Mouse (Mus musculus) heart, adult 9 months (tissue): ENCODE results near the gene Zbtb8os.
"Not testable (repeated sequence)": the region's sequence is repeated elsewhere in the genome, so short reads cannot be mapped to it uniquely, and the experiment has no call there.

Experiments
- DNase-seq, 2 experiments: peaks; one replicate each; pipeline ENCODE4 v3.0.0; 2022; ENCODE audit warnings: low spot score in 2 of 2

The Zbtb8os gene

GRCm38 (mm10) chr4:129332846-129333245 lies 2.6 kb upstream of the Zbtb8os start:
- DNase-seq, result no peak

GRCm38 (mm10) chr4:129334677-129335215 lies 749 bp upstream of the Zbtb8os start:
- DNase-seq, result no peak

- DNase-seq, result no peak
Observed at GRCm38 (mm10) chr4:129336291-129336690, 796 bp downstream of the Zbtb8os start.

- DNase-seq, result no peak
Observed at GRCm38 (mm10) chr4:129339743-129340142, 4.2 kb downstream of the Zbtb8os start.

GRCm38 (mm10) chr4:129341888-129342287 lies 6.4 kb downstream of the Zbtb8os start:
- DNase-seq, result no peak

- DNase-seq, result no peak
Observed at GRCm38 (mm10) chr4:129342705-129343104, 7.2 kb downstream of the Zbtb8os start.

- peak; percentile 34 to 50 for DNase-seq
Observed at GRCm38 (mm10) chr4:129346481-129347154, 11.1 kb downstream of the Zbtb8os start.

GRCm38 (mm10) chr4:129350644-129351043 lies 15.1 kb downstream of the Zbtb8os start:
- DNase-seq, result peak; percentile 28 to 72

GRCm38 (mm10) chr4:129351111-129351510 lies 15.6 kb downstream of the Zbtb8os start:
- DNase-seq, result no peak

- no peak for DNase-seq
Observed at GRCm38 (mm10) chr4:129353176-129353575, 17.7 kb downstream of the Zbtb8os start.

GRCm38 (mm10) chr4:129354236-129354635 lies 18.7 kb downstream of the Zbtb8os start:
- DNase-seq, result no peak

GRCm38 (mm10) chr4:129357613-129358163 lies 22.2 kb downstream of the Zbtb8os start:
- no peak for DNase-seq

GRCm38 (mm10) chr4:129362238-129362637 lies 26.7 kb downstream of the Zbtb8os start:
- DNase-seq, result not testable (repeated sequence)

- DNase-seq, result no peak
Observed at GRCm38 (mm10) chr4:129362771-129363170, 27.3 kb downstream of the Zbtb8os start.

- no peak for DNase-seq
Observed at GRCm38 (mm10) chr4:129363463-129363862, 28.0 kb downstream of the Zbtb8os start.

GRCm38 (mm10) chr4:129364379-129364778 lies 28.9 kb downstream of the Zbtb8os start:
- no peak for DNase-seq

GRCm38 (mm10) chr4:129365224-129365623 lies 29.7 kb downstream of the Zbtb8os start:
- no peak for DNase-seq

GRCm38 (mm10) chr4:129371391-129371790 lies 35.9 kb downstream of the Zbtb8os start:
- no peak for DNase-seq

- no peak for DNase-seq
Observed at GRCm38 (mm10) chr4:129373202-129373976, 37.9 kb downstream of the Zbtb8os start.

- no peak for DNase-seq
Observed at GRCm38 (mm10) chr4:129374219-129374755, 38.8 kb downstream of the Zbtb8os start.

- DNase-seq, result no peak
Observed at GRCm38 (mm10) chr4:129375000-129375399, 39.5 kb downstream of the Zbtb8os start.

GRCm38 (mm10) chr4:129375821-129376220 lies 40.3 kb downstream of the Zbtb8os start:
- no peak for DNase-seq
